Mouse (Mus musculus) erythroblast, embryonic 14.5 days (primary cell): ENCODE measurements around the gene Gm49369. TPM values are rescaled to one million over a fixed set of nuclear protein-coding genes. Genes with fewer than 3 reads are reported as not detected.

ENCODE experiments used
- H3K27me3 ChIP-seq: 2 replicates; pipeline ENCODE4 v1.6.1; 2012; ENCODE audit warnings: inconsistent platforms; ENCODE audit not compliant: control insufficient read depth
- H3K36me3 ChIP-seq: 2 replicates; pipeline ENCODE4 v1.6.1; 2012; ENCODE audit warnings: mild to moderate bottlenecking, inconsistent platforms; ENCODE audit not compliant: control insufficient read depth
- H3K4me1 ChIP-seq: 2 replicates; pipeline ENCODE4 v1.6.1; 2012; ENCODE audit warnings: inconsistent platforms; ENCODE audit not compliant: control insufficient read depth
- H3K4me3 ChIP-seq: replicated peaks from 2 replicates; pipeline ENCODE3; 2012; ENCODE audit warnings: moderate library complexity, mild to moderate bottlenecking, inconsistent platforms
- H3K9me3 ChIP-seq: 2 replicates; pipeline ENCODE4 v1.6.1; 2012; ENCODE audit warnings: low read length, inconsistent platforms, mixed read lengths; ENCODE audit not compliant: control insufficient read depth
- GATA1 ChIP-seq: IDR thresholded peaks from 2 replicates; pipeline ENCODE4 v1.6.1; 2012; ENCODE audit warnings: low read length, inconsistent platforms, mixed read lengths
- TAL1 ChIP-seq: IDR thresholded peaks from 3 replicates; pipeline ENCODE4 v1.6.1; 2012; ENCODE audit warnings: low read length, inconsistent platforms, mixed read lengths
- polyA plus RNA-seq: library from polyadenylated mRNA; stranded (reverse); fragments of >175 nt; gene quantifications from 2 replicates; pipeline ENCODE4 v1.2.3, GENCODE M21; 2012

Gene Gm49369
- polyA plus RNA-seq, 1 experiment: 19.8 TPM

GRCm38 (mm10) chr7:142398052-142398451 is 15.6 kb upstream of the Gm49369 start:
- Histone ChIP-seq H3K4me1 (peaks cover 58% of the 10 kb centered on the region), H3K4me3 (no peak overlapping the region), H3K9me3 (no peaks in the 10 kb centered on the region)

DNA sequence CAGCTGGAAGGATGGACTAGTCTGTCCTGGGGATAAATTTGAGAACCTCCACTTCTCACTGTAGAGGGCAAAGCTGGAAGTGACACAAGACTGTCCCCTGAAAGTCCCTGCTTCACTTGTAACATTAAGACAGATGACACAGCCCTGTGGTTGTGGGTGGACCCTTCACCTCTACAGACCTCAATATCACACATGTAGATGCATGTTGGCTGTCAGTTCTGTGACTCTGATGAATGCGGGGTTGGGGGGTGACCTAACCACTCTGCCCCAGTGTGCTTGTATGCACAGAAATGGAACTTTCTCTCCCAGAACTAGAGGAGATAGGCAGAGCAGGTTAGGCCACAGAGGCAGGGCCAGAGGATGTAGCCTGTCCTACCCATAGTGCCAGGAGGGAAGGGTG is 14.1 kb upstream of the Gm49369 start:
- TF ChIP-seq GATA1: no peak
- H3K4me1 ChIP-seq: peaks cover 73% of the 10 kb centered on the region
- no peaks in the 10 kb centered on the region for H3K9me3 ChIP-seq
- no peaks in the 10 kb centered on the region; the same call in 1 of the 2 replicates for H3K36me3 ChIP-seq
- no peak overlapping the region for H3K4me3 ChIP-seq
- no peaks in the 10 kb centered on the region for H3K27me3 ChIP-seq

More at GRCm38 (mm10) chr7:142398052-142398451, 15.6 kb upstream of the Gm49369 start:
- no peak for TF ChIP-seq TAL1
- no peaks in the 10 kb centered on the region; the same call in 1 of the 2 replicates for H3K36me3 ChIP-seq
- no peaks in the 10 kb centered on the region for H3K27me3 ChIP-seq

GRCm38 (mm10) chr7:142395472-142395871 is 13.0 kb upstream of the Gm49369 start:
- H3K36me3 ChIP-seq: no peaks in the 10 kb centered on the region; the same call in 1 of the 2 replicates
- TF ChIP-seq GATA1 (peak; percentile 14; the same call in 1 of the 2 replicates), TAL1 (peak; percentile 33; the same call in 2 of the 3 replicates)
- no peaks in the 10 kb centered on the region for H3K27me3 ChIP-seq
- H3K9me3 ChIP-seq: no peaks in the 10 kb centered on the region
- peaks cover 81% of the 10 kb centered on the region for H3K4me1 ChIP-seq
- H3K4me3 ChIP-seq: no peak overlapping the region

DNA sequence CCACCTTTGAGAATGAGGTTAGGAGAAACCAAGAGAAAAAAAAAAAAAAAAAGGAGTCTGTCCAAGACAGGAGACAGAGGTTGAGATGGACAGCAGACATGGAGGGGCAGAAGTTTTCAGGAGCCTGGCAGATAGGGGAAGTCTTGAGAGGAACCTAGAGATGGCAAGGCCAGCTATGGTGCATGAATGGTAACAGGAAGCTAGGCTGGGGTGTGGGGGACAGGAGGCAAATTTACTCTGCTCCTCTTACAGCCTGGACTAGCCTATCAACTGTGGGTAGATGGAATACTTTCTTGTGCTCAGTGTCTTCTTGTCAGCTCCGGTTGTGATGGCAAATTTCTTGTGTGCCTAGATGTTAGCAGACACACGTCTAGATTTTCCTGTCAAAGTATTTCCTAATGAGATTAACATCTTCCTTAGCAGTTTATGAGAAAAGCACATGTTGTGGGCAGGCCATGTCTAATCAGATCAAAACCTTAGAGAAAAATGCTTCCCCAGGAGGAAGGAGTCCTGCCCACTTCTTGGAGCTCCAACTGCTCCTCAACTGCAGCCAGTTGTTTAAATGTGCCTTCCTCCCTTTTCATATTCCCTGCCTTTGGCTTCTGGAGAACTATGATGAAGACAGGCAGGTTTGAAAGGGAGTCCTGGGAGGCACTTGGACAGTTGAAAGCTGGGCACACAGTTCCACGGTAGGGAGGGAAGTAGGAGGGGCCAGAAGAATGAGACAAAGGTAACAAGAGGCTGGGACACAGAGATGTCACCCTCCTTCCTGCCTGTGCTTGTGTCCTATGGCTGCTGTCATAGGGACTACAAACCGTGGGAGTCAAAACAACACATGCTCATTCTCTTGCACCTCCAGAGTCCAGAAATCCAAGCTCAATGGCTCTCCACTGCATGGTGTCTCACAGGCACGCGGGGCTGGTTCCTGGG is 12.1 kb upstream of the Gm49369 start:
- Histone ChIP-seq H3K4me3 (no peak overlapping the region), H3K4me1 (peaks cover 83% of the 10 kb centered on the region), H3K36me3 (no peaks in the 10 kb centered on the region; the same call in 1 of the 2 replicates), H3K9me3 (no peaks in the 10 kb centered on the region), H3K27me3 (no peaks in the 10 kb centered on the region)
- TF ChIP-seq GATA1 (no peak), TAL1 (no peak)

DNA sequence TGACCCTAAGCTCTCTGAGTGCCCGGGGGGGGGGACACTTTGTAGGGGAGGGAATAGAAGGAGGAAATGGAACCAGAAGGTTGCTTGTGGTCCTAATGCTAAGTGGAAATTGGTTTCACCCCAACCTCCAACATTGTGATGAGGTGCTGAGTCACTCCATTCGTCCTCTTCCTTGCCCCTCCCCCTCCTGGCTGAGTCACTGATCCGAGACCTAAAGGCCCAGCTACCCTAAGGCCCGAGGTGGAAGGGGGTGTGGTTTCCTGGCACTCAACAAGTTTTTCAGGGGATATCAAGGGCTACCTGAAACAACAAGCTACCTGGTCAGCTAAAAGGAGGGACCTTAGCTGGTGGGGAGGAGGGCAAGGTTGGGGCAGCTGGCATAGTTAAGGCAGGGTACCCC is 10.7 kb upstream of the Gm49369 start:
- peak overlapping the region; percentile 3 for H3K4me3 ChIP-seq
- no peaks in the 10 kb centered on the region for H3K27me3 ChIP-seq
- no peaks in the 10 kb centered on the region; the same call in 1 of the 2 replicates for H3K36me3 ChIP-seq
- H3K4me1 ChIP-seq: peaks cover 91% of the 10 kb centered on the region
- TF ChIP-seq GATA1 (no peak), TAL1 (no peak)
- no peaks in the 10 kb centered on the region for H3K9me3 ChIP-seq

GRCm38 (mm10) chr7:142391609-142392008 is 9.1 kb upstream of the Gm49369 start:
- Histone ChIP-seq H3K36me3 (peaks cover 3% of the 10 kb centered on the region), H3K27me3 (no peaks in the 10 kb centered on the region), H3K4me1 (peaks cover 90% of the 10 kb centered on the region), H3K9me3 (no peaks in the 10 kb centered on the region), H3K4me3 (no peak overlapping the region)
- no peak for TF ChIP-seq GATA1
- no peak for TF ChIP-seq TAL1

GRCm38 (mm10) chr7:142391108-142391507 is 8.6 kb upstream of the Gm49369 start:
- TF ChIP-seq GATA1 (no peak), TAL1 (no peak)
- peaks cover 90% of the 10 kb centered on the region for H3K4me1 ChIP-seq
- H3K36me3 ChIP-seq: peaks cover 8% of the 10 kb centered on the region
- H3K27me3 ChIP-seq: no peaks in the 10 kb centered on the region
- H3K4me3 ChIP-seq: no peak overlapping the region
- no peaks in the 10 kb centered on the region for H3K9me3 ChIP-seq

DNA sequence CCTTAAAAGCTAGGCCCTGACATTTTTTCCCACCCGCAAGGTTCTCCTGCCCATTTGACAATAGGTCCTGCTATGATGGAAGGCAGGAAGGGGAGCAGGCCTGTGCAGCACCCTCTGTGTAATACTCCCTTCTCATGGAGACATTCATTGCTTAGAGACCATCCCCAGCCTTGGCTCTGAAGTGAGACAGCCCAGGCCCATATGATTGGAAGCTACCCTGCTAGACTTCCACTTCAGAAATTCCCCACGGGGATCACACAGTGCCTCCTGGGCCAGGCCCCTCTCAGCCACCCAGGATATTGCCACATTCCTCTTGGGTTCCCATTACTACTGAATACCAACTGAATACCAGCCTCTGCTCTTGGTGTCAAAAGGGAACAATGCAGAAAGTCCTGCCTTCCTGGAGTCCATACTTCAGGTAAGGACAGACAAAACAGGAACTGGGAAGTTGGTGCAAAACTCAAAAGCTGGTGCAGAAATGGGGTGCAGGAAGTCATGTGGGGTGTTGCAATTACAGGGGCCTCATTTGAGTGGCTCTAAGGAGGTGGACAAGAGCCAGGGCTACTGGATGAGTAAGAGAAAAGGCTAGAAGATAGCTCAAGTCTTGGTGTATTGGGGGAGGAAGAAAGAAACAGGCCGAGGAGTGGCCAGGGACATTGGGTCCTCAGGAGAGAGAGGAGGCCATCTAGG is 7.6 kb upstream of the Gm49369 start:
- Histone ChIP-seq H3K27me3 (no peaks in the 10 kb centered on the region), H3K9me3 (no peaks in the 10 kb centered on the region), H3K36me3 (peaks cover 18% of the 10 kb centered on the region), H3K4me3 (no peak overlapping the region), H3K4me1 (peaks cover 90% of the 10 kb centered on the region)
- no peak for TF ChIP-seq TAL1
- no peak for TF ChIP-seq GATA1

GRCm38 (mm10) chr7:142388740-142389139 is 6.3 kb upstream of the Gm49369 start:
- H3K4me1 ChIP-seq: peaks cover 90% of the 10 kb centered on the region
- H3K27me3 ChIP-seq: no peaks in the 10 kb centered on the region
- H3K4me3 ChIP-seq: no peak overlapping the region
- peaks cover 32% of the 10 kb centered on the region for H3K36me3 ChIP-seq
- TF ChIP-seq GATA1 (no peak), TAL1 (no peak)
- H3K9me3 ChIP-seq: no peaks in the 10 kb centered on the region
